Mouse (Mus musculus) myocyte (in vitro differentiated cells): ENCODE results near the gene 4930524B15Rik. TPM values are rescaled to one million over a fixed set of nuclear protein-coding genes. Genes with fewer than 3 reads are reported as not detected.
"Not testable (repeated sequence)": the region's sequence is repeated elsewhere in the genome, so short reads cannot be mapped to it uniquely, and the experiment has no call there.

Experiments used
- H3K27me3 ChIP-seq: one replicate; pipeline ENCODE4 v1.6.1; 2011; ENCODE audit not compliant: control insufficient read depth, insufficient read depth, insufficient read length
- H3K36me3 ChIP-seq: one replicate; pipeline ENCODE4 v1.6.1; 2011; ENCODE audit not compliant: control insufficient read depth, insufficient read depth
- H3K4me2 ChIP-seq: one replicate; pipeline ENCODE4 v1.6.1; 2011; ENCODE audit warnings: low read depth, control low read depth
- H3K4me3 ChIP-seq: one replicate; pipeline ENCODE4 v1.5.1; 2011; ENCODE audit warnings: mild to moderate bottlenecking, control low read depth, moderate library complexity
- H3K79me2 ChIP-seq: one replicate; pipeline ENCODE4 v1.6.1; 2011; ENCODE audit not compliant: control insufficient read depth, insufficient read depth
- H3ac ChIP-seq: one replicate; pipeline ENCODE4 v1.6.1; 2011; ENCODE audit not compliant: control insufficient read depth, insufficient read length
- CEBPB ChIP-seq: IDR thresholded peaks from 2 replicates; pipeline ENCODE4 v1.6.1; 2011; ENCODE audit warnings: mild to moderate bottlenecking, moderate library complexity; ENCODE audit not compliant: poor library complexity, insufficient read depth, severe bottlenecking
- E2F4 ChIP-seq: IDR thresholded peaks from one replicate; pipeline ENCODE4 v1.6.1; 2011; ENCODE audit warnings: mild to moderate bottlenecking, control low read depth, moderate library complexity; ENCODE audit not compliant: insufficient read depth
- MAX ChIP-seq: IDR thresholded peaks from one replicate; pipeline ENCODE4 v1.6.1; 2011; ENCODE audit warnings: low read depth, mild to moderate bottlenecking, control low read depth
- MYOD1 ChIP-seq, 3 experiments: IDR thresholded peaks; one replicate each; pipeline ENCODE4 v1.6.1; 2011; ENCODE audit warnings: control low read depth in 2 of 3, low read depth in 2 of 3, mild to moderate bottlenecking in 2 of 3, moderate library complexity in 1 of 3; ENCODE audit not compliant: insufficient read length in 2 of 3, control insufficient read depth in 1 of 3
- MYOG ChIP-seq, 3 experiments: IDR thresholded peaks; one replicate each; pipeline ENCODE4 v1.6.1; 2011; ENCODE audit warnings: control low read depth in 2 of 3, low read depth in 2 of 3, mild to moderate bottlenecking in 2 of 3; ENCODE audit not compliant: insufficient read length in 2 of 3, control insufficient read depth in 1 of 3, insufficient read depth in 1 of 3
- POLR2A ChIP-seq: IDR thresholded peaks from one replicate; pipeline ENCODE4 v1.6.1; 2011; ENCODE audit warnings: low read depth, mild to moderate bottlenecking, control low read depth, moderate library complexity; ENCODE audit not compliant: insufficient read length
- POLR2AphosphoS2 ChIP-seq: IDR thresholded peaks from one replicate; pipeline ENCODE4 v1.6.1; 2011; ENCODE audit warnings: low read depth, control low read depth; ENCODE audit not compliant: insufficient read length
- REST ChIP-seq: IDR thresholded peaks from one replicate; pipeline ENCODE4 v1.6.1; 2011; ENCODE audit warnings: mild to moderate bottlenecking, control low read depth, moderate library complexity; ENCODE audit not compliant: insufficient read depth, insufficient read length
- SRF ChIP-seq: IDR thresholded peaks from one replicate; pipeline ENCODE4 v1.6.1; 2011; ENCODE audit warnings: low read depth; ENCODE audit not compliant: control insufficient read depth, insufficient read length
- TCF12 ChIP-seq: IDR thresholded peaks from one replicate; pipeline ENCODE4 v1.6.1; 2011; ENCODE audit warnings: mild to moderate bottlenecking, control low read depth; ENCODE audit not compliant: poor library complexity, insufficient read depth, severe bottlenecking
- TCF3 ChIP-seq: IDR thresholded peaks from one replicate; pipeline ENCODE4 v1.6.1; 2011; ENCODE audit warnings: low read depth, control low read depth; ENCODE audit not compliant: insufficient read length
- USF1 ChIP-seq: IDR thresholded peaks from one replicate; pipeline ENCODE4 v1.6.1; 2011; ENCODE audit warnings: low read depth, mild to moderate bottlenecking, control low read depth, moderate library complexity
- polyA plus RNA-seq: library from polyadenylated mRNA; unstranded; fragments of >200 nt; fragmentation: generic; extraction: Trizol; gene quantifications from one replicate; pipeline ENCODE4 v1.2.1, GENCODE M21; 2012; ENCODE audit warnings: missing spikeins

4930524B15Rik gene
- polyA plus RNA-seq, 1 experiment = not detected

- H3K36me3 ChIP-seq = no peaks in the 10 kb centered on the region
- H3K79me2 ChIP-seq = no peaks in the 10 kb centered on the region
- peaks cover 6% of the 10 kb centered on the region for H3K27me3 ChIP-seq
- no peak overlapping the region for H3K4me2 ChIP-seq
- H3ac ChIP-seq = no peak overlapping the region
- no peak overlapping the region for H3K4me3 ChIP-seq
- TF ChIP-seq POLR2AphosphoS2 (no peak), TCF12 (no peak), MYOD1 (IDR thresholded peaks at IDR 0.05; ENCODE audit: control insufficient read depth in 1 of 3, insufficient read length in 2 of 3, low read depth in 2 of 3) (no peak), CEBPB (no peak)
Observed at GRCm38 (mm10) chr11:32002670-32003072, 37.3 kb downstream of the 4930524B15Rik start.

DNA sequence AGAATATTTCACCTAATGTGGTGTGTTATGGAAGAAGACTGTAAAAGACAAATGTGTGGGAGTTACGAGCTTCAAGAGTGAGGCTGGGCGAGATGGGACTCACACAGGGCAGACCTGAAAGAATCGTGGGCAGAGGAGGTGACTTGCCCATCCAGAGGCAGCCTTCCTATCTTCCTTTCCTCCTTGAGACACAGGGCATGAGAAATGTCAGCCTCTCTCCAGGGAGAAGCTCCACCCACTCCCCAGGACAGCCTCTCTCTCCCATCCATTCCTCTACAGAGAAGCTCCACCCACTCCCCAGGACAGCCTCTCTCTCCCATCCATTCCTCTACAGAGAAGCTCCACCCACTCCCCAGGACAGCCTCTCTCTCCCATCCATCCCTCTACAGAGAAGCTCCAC lies 42.7 kb downstream of the 4930524B15Rik start:
- H3ac ChIP-seq, H3K4me3 ChIP-seq, H3K79me2 ChIP-seq, H3K27me3 ChIP-seq, H3K36me3 ChIP-seq, H3K4me2 ChIP-seq: not testable (repeated sequence)

- Histone ChIP-seq H3K36me3 (no peaks in the 10 kb centered on the region), H3K4me2 (no peak overlapping the region), H3ac (no peak overlapping the region), H3K79me2 (no peaks in the 10 kb centered on the region), H3K27me3 (no peaks in the 10 kb centered on the region), H3K4me3 (no peak overlapping the region)
- TF ChIP-seq USF1 = no peak
- TF ChIP-seq TCF12 = no peak
- no peak for TF ChIP-seq E2F4
- no peak for TF ChIP-seq REST
Observed at GRCm38 (mm10) chr11:32008852-32009251, 43.5 kb downstream of the 4930524B15Rik start.

GRCm38 (mm10) chr11:32009961-32010662 lies 44.7 kb downstream of the 4930524B15Rik start:
- no peaks in the 10 kb centered on the region for H3K79me2 ChIP-seq
- no peak overlapping the region for H3K4me3 ChIP-seq
- no peak overlapping the region for H3ac ChIP-seq
- no peaks in the 10 kb centered on the region for H3K36me3 ChIP-seq
- TF ChIP-seq MYOD1 (IDR thresholded peaks at IDR 0.05; ENCODE audit: control insufficient read depth in 1 of 3, insufficient read length in 2 of 3, low read depth in 2 of 3) (no peak), POLR2A (no peak)
- H3K4me2 ChIP-seq = no peak overlapping the region
- no peaks in the 10 kb centered on the region for H3K27me3 ChIP-seq

DNA sequence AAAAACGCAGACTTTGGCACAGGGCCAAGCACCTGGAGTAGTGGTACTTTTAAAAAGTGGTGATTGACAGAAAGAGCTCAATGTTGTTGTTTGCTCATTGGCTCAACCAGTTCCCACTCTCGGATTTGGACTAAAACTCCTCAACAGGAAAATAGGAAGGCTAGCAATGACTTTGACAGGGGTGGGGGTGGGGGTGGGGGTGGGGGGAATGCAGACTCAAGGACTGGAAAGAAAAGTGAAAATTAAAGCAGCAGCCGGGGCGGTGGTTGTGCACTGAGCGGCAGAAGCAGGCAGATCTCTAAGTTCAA lies 45.2 kb downstream of the 4930524B15Rik start:
- Histone ChIP-seq H3ac (no peak overlapping the region), H3K36me3 (no peaks in the 10 kb centered on the region), H3K79me2 (no peaks in the 10 kb centered on the region), H3K4me3 (no peak overlapping the region), H3K4me2 (no peak overlapping the region), H3K27me3 (no peaks in the 10 kb centered on the region)
- TF ChIP-seq MYOD1 (IDR thresholded peaks at IDR 0.05; ENCODE audit: control insufficient read depth in 1 of 3, insufficient read length in 2 of 3, low read depth in 2 of 3) = no peak
- TF ChIP-seq POLR2AphosphoS2 = no peak
- no peak for TF ChIP-seq MAX

- Histone ChIP-seq H3ac (no peak overlapping the region), H3K79me2 (no peaks in the 10 kb centered on the region), H3K4me3 (no peak overlapping the region), H3K36me3 (no peaks in the 10 kb centered on the region), H3K4me2 (no peak overlapping the region), H3K27me3 (no peaks in the 10 kb centered on the region)
- TF ChIP-seq TCF3 (no peak), SRF (no peak), POLR2AphosphoS2 (no peak), TCF12 (no peak), REST (no peak), CEBPB (no peak), USF1 (no peak), MYOG (IDR thresholded peaks at IDR 0.05; ENCODE audit: control insufficient read depth in 1 of 3, insufficient read depth in 1 of 3, insufficient read length in 2 of 3, low read depth in 2 of 3) (no peak), E2F4 (no peak), MYOD1 (IDR thresholded peaks at IDR 0.05; ENCODE audit: control insufficient read depth in 1 of 3, insufficient read length in 2 of 3, low read depth in 2 of 3) (no peak), POLR2A (no peak), MAX (no peak)
Observed at GRCm38 (mm10) chr11:32011867-32012603, 46.6 kb downstream of the 4930524B15Rik start.
